Mouse (Mus musculus) cerebellum, adult 2 months (tissue): ENCODE measurements at regions not wholly inside any gene's neighbourhood (a gene's known extent, or its start where the extent isn't known, plus 50 kb on each side); places are given as distances from the start of the nearest gene placed in this dataset.

ENCODE experiments used
- CTCF ChIP-seq: fragments of 200-500 bp; IDR thresholded peaks from 2 replicates; pipeline ENCODE4 v1.5.1; 2011; ENCODE audit warnings: low read depth, mild to moderate bottlenecking, control low read depth, low read length, moderate library complexity, borderline replicate concordance; ENCODE audit not compliant: insufficient read depth
- POLR2A ChIP-seq: fragments of 200-500 bp; IDR thresholded peaks from 2 replicates; pipeline ENCODE4 v1.6.1; 2011; ENCODE audit warnings: low read length, control low read depth, borderline replicate concordance; ENCODE audit not compliant: insufficient read depth

DNA sequence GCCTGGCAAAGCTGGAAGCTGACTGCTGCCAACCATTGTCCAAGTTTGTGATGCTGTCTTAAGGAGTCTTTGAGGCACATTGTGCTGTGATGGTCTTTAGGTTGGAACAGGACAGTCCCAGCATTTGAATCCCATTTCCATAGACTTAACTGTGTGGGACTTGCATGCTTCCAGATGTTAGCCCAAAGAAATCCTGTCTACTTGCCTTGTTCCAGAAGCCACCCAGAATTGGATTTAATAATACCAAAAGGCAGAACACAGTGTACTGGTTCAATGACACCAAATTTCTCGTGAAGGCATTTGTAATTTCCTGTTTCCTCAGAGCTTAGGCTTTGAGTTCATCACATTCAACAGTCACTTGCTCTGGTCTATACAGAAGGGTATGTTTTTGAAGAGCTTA is 444.9 kb upstream of the Slc30a5 start:
- TF ChIP-seq POLR2A (no peak), CTCF (no peak)
